Mouse (Mus musculus) adrenal gland, postnatal 14 days (tissue): Measurements from ENCODE around the gene Gpr137c. TPM values are rescaled to one million over a fixed set of nuclear protein-coding genes. Genes with fewer than 3 reads are reported as not detected.
A peak's percentile ranks its signal among the peaks of the same experiment; 100 is the strongest.

Experiments
- DNase-seq: peaks from one replicate; pipeline ENCODE4 v3.0.0; 2021; ENCODE audit warnings: mixed read lengths
- long read RNA-seq, 2 experiments: library from polyadenylated mRNA; stranded (forward); transcript quantifications; one replicate each; pipeline ENCODE4 v2.0.0; 2021
- total RNA-seq: library from RNA; stranded (reverse); gene quantifications from 2 replicates; pipeline ENCODE4 v1.2.3, GENCODE M21; 2021

Gene Gpr137c
- total RNA-seq: 0.89 and 3.0 TPM in 2 replicates
- long read RNA-seq, experiment 1: 0 reads
- long read RNA-seq, experiment 2: 0 reads

DNA sequence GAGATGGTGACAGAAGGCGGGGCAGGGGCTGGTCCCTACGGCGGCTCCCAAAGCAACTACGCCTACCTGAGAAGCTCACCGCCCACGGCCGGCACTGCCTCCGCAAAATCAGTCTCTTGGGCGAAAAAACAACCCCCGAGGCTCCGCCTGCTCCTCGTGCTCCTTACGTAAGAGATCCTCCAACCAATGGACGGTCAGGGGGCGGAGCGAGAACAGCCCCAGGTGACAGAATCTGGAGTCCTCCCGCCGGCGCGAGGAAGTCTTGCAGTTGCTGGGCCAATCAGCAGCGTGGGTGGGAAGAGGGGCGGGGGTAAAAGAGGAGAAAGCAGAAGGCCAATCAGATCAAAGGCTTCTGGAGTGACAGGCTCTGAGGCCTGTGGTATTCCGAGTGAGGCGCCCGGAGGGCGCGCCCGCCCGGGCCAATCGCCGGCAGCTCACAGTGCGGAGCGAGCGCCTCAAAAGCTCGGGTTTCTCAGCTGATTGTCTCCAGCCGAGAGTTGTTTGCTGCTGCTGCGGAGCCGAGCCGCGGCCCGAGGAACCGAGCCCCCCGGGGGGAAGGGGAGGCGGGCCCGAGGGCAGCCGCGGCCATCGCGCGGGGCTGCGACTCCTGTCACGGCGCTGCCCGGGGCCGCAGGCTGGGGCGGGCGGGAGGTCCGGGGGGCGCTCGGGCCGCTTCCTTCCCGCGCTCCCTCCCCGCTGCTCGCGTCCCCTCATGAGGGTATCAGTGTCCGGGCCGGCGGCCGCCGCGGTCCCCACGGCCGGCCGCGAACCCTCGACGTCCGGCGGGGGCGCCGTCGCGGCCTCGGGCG, at the start of gene Gpr137c:
Gene Gpr137c (plus strand): TSS at position 437 of the 809 bp plus-strand sequence.
- peak; percentile 99 for DNase-seq

DNA sequence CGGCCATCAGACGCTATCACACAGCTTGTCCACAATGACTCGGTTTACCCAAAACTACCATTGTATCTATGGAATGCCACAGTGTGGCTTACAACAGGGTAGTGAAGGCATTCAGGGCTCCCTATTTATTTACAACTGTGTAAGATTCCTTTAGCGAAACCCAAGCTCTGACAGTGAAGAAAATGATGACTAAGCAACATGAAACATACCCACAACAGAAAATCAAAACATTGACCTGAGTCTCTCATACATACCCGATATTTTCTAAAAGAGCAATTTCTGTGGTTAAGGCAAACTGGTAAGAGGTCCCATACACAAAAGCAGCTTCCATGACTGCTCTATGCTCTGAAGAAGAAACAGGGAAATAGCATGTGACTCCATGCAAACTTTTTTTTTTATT, 47.3 kb upstream of the Gpr137c start:
- DNase-seq: no peak

DNA sequence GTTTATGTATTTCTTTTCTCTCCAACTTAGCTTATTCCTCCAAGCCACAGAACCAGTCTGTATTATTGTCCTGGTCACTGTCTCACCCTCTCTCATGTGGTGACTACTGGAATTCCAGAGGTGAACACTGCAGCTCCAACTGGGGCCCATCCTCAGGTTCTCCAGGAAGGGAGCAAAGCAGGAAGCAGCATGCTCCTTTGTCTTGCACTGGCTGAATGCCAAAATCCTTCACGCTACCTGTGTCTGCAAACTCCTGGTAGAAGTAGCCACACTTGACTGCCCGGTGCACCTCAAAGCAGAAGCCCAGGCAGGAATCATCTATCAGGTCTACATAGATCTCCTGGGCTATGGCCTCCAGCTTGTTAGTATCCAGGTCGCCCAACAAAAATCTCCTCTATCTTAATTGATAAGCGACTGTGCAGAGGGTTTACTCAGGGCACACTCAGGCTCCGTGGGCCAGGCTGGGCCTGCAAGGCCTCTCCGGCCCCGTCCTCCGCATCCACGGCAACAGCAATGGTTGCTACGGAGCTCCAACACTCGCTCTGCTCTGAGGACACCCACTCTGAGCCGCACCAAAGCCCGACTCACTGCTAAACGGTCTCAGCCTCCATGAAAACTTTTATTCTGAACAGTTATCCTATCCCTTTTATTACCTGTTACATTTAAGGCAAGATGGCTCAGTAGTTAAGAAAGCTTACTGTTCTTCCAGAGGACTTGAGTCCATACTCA, 44.3 kb upstream of the Gpr137c start:
- DNase-seq: no peak

DNA sequence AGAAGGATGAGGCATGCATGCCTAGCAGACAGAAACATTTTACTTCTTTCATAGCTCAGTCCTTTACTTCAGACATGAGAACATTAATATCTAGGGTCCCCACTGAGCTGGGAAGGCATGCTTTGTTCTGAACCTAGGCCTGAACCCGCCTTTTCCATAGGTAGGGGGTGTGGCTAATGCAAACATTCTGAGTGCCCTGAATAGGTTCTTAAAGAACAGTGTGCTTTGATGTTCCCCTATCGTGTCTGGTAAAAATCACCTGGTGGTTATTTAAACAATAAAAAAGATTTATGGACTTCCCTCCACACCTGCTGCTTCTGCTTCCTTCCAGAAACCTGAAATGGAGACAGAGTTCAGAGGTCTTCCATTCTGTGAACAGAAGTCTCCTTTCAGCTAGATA, 40.3 kb upstream of the Gpr137c start:
- no peak for DNase-seq

DNA sequence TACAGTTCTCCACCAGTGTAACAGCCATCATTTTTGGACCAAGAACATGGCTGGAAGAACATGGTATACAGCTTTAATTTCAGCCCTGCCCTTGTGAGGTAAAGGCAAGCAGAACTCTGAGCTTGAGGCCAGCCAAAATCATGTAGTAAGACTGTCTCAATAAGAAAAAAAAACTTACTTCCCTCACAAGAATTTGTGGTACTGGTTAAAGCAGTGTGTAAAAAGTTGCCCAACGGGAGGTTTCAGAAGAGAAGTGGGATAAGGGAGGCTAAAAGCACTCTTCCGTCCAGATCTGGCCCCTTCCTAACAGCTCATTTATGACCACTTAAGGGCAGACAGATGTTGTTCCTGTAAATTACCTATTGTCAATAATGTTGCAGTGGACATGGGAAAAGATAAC, 39.9 kb upstream of the Gpr137c start:
- DNase-seq: no peak

DNA sequence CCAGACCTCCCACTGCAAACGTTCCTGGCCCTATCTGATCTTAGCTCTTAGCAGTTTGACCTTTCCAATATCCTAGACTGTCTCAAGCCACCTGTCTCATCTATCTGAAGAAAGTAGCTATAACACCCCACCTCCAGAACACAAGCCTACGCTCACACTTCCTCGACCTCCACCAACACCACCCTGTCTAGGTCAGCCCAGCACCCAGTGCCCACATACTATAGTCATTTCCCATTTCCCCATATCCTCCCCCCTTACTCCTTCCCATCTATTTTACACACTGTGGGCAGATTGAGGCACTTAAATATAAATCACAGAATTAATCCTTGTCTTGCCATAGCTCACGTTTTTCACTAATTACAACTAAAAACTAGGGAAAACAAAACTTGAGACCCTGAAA, 37.9 kb upstream of the Gpr137c start:
- no peak for DNase-seq

DNA sequence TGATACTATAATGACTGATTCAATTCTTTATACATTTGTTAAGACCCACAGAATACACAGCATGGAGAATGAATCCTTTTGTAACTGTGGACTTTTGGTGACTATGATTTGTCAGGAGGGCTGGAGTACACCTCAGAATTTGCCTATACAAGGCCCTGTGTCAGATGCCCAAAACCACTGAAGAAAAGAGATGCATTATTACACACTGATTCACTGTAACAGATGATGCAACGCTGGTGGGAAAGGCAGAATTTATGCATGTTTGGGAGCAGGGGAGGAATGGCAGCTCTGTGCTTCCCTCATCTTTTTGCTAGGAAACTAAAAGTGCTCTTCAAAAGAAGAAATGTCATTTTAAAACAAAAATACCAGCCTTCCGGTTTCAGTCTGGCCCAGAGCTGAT, 28.5 kb upstream of the Gpr137c start:
- DNase-seq: no peak

- no peak for DNase-seq
Observed at GRCm38 (mm10) chr14:45200607-45201006, 18.9 kb upstream of the Gpr137c start.

DNA sequence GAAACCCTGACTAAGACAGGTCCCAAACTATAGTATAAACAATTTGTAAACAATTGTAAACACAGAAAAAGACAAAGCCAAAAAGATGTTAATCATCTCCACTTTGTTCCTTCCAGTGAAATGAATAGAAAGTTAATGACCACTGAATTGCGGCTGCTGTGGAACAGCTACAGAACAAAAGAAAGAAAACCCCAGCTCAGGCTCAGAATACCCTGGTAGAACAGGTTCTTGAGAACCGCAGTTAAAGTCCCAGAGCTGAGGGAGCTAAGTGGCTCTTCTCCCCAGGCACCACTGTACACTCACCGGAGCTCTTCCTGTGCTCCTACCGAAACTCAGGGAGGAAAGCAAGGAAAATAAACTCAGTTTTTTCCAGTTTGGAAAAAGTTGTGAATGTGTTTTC, 8.8 kb upstream of the Gpr137c start:
- no peak for DNase-seq

- DNase-seq: no peak
Observed at GRCm38 (mm10) chr14:45211431-45211830, 8.1 kb upstream of the Gpr137c start.

- no peak for DNase-seq
Observed at GRCm38 (mm10) chr14:45216711-45217340, 2.7 kb upstream of the Gpr137c start.

DNA sequence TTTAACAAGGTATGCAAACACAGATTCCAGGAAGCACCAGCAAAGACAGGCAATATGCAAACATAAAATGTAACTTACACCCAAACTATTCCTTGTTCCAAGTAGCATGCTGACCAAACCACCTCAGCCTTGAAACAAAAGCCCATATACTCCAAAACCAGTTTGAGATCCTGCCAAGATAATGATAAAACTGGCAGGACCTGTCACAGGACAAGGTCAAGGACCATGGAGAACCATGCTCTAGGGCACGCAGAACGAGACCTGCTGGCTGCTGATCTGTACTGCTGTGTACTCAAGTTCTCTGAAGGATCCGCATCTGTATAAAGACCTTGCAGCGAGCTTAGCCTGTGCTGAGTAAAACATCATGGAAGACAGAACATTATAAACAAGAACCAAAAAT, 1.8 kb upstream of the Gpr137c start:
- peak; percentile 44 for DNase-seq

DNA sequence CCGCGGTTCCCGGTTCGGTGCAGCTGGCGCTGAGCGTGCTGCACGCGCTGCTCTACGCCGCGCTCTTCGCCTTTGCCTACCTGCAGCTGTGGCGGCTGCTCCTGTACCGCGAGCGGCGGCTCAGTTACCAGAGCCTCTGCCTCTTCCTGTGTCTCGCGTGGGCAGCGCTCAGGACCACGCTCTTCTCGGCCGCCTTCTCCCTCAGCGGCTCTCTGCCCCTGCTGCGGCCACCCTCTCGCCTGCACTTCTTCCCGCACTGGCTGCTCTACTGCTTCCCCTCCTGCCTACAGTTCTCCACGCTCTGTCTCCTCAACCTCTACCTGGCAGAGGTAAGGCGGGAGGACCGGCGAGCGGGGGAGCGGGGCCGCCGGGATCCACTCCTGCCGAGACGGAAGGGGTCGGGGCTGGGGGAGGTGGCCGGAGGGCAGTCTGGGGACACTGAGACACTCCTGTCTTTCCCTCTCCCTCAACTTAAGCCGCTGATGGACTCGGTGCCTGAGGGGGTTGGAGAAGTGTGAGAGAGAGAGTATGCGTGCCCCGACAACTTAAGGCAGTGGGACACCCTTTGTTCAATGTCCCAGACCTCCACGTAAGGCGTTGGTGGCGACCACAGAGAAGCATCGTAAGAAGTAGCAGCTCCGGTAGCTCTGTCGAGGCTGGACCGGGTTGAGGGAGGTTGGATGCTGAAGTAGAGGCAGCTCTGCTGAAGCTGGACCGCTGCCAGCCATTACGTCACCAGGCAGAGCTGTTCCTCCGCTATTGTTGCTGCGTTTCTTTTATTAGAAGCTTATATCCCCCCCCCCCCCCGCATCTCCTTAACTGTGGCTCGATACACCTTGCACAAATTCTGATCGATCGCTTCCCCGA, 806 bp downstream of the Gpr137c start, which contains the start of gene Txndc16:
Gene Txndc16 (minus strand): TSS at position 239 of the 867 bp plus-strand sequence.
- DNase-seq: peak; percentile 82

DNA sequence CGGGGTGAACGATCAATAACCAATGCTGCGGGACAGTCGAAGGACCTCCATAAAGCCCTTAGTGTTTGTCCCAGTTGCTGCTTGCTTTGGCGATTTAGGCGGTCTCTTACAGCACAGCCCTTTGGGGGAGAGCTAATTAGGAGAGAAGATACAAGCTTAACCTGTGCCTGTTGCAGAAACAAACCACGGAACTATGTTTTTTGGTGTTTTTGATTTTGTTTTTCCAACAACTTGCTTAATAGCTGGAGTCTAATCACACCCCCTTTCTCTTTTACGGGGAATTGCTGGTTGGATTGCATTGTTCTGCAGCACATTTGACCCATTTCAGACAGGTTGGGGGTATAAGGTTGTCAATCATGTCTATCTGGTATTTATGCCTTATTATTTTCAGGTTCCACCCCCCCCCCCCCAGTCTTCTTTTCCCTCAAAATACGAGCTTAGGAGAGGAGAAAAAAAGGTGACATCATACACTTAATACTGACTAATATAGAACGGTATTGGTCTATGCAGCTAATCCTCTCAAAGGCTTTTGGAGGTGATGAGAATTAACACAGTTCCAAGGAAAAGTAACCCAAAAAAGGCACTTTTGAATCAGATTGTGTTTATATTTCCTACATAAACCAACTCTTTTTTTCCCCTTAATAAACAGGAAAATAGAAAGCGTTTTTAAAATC, 1.6 kb downstream of the Gpr137c start:
- no peak for DNase-seq

DNA sequence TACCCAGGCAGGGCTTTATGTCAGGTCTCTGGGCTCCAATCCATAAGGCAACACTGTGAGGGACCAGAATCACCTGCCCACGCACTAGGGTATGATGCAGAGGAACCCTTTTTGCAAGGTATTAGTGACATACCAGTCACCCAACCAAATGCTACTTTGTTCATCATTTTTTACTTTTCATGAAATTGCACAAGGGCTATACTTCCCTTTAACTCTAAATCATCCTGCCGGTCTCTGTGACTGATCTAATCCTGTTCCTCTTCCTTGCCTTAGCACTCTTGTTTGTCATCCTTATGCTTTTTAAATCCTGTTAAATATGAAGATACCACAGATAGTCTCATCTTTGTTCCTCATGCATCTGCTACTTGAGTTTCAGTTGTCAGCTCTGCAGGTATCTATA, 19.5 kb downstream of the Gpr137c start:
- no peak for DNase-seq

DNA sequence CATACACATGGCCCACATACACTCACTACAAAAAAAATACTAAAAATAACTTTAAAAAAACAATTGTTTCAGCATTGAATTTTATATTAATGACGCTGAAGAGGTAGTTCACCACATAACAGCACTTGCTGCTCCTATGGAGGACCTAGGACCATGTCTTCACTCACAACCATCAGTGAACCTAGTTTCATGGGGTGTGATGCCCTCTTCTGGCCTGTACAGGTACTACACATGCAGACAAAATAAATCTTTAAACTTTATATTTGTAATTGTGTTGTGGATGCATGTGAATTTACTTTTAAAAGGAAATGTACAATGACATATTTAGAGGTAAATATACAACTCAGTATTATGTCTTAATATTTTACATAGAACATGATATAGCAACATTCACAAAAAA, 22.1 kb downstream of the Gpr137c start:
- DNase-seq: peak; percentile 8

GRCm38 (mm10) chr14:45251548-45252076, 32.1 kb downstream of the Gpr137c start:
- DNase-seq: no peak

GRCm38 (mm10) chr14:45263831-45264592, 44.5 kb downstream of the Gpr137c start:
- no peak for DNase-seq

GRCm38 (mm10) chr14:45275816-45276215, 56.3 kb downstream of the Gpr137c start:
- DNase-seq: no peak

DNA sequence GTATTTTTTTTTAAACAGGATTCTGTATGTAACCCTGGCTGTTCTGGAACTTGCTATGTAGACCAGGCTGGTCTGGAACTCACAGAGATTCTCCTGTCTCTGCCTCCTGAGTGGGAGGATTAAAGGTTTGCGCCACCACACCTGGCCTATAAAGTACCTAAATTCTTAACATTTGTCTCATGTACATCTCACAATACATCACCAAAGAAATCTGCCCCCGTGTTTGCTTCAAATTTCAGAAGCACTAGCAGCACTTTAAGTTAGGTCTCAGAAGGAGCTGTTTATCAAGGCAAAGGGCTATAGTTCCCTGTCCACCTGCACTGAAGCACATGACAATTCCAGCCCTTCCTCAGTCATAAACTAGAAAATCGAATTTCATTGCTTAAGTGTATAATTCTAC, 62.5 kb downstream of the Gpr137c start:
- DNase-seq: no peak
